Comparison of ENCODE assay signal across 10 mouse cellular contexts in genomic region chr15:82924679-82925425, GRCm38 (mm10).
DNase-seq lines count a peak whose midpoint lies in the region; ATAC-seq lines count a peak whose summit lies in the region.
"Had no signal": no experiment of that assay in that cellular context is flagged by ENCODE, and none has a peak within 500 bp of the region (broad histone marks: within the 10 kb centered on the region; RNA-seq: fewer than 3 reads in every experiment).

No protein-coding gene starts in this region.

- H3K27ac ChIP-seq in lung, embryonic 16.5 days (ENCODE audit: low read length), result peak overlapping the region; percentile 57
- H3K27ac ChIP-seq in embryonic facial prominence, embryonic 13.5 days, result peak overlapping the region; percentile 91
- H3K27ac ChIP-seq in intestine, embryonic 15.5 days, result peak overlapping the region; percentile 56; the same call in 1 of the 2 replicates
- peak overlapping the region; percentile 72 for H3K27ac ChIP-seq in neural tube, embryonic 15.5 days (replicated peaks)

- no peaks in the 10 kb centered on the region for H3K9me3 ChIP-seq in lung, embryonic 16.5 days (ENCODE audit: control insufficient read depth, low read length)
- no peaks in the 10 kb centered on the region for H3K9me3 ChIP-seq in embryonic facial prominence, embryonic 13.5 days
- no peaks in the 10 kb centered on the region for H3K9me3 ChIP-seq in intestine, embryonic 15.5 days
- H3K9me3 ChIP-seq in neural tube, embryonic 15.5 days (replicated peaks), result no peaks in the 10 kb centered on the region

- no peak overlapping the region for H3K4me3 ChIP-seq in lung, embryonic 16.5 days (ENCODE audit: low read length)
- H3K4me3 ChIP-seq in embryonic facial prominence, embryonic 13.5 days, result no peak overlapping the region
- H3K4me3 ChIP-seq in intestine, embryonic 15.5 days (replicated peaks), result no peak overlapping the region
- no peak overlapping the region for H3K4me3 ChIP-seq in neural tube, embryonic 15.5 days (replicated peaks)
- H3K4me3 ChIP-seq: myocyte had no signal

- H3K36me3 ChIP-seq in lung, embryonic 16.5 days (ENCODE audit: control insufficient read depth, insufficient read depth, low read length), result no peaks in the 10 kb centered on the region
- no peaks in the 10 kb centered on the region for H3K36me3 ChIP-seq in embryonic facial prominence, embryonic 13.5 days
- no peaks in the 10 kb centered on the region for H3K36me3 ChIP-seq in intestine, embryonic 15.5 days
- H3K36me3 ChIP-seq in neural tube, embryonic 15.5 days, result no peaks in the 10 kb centered on the region

- no peak overlapping the region; the same call in 1 of the 2 replicates for H3K9ac ChIP-seq in lung, embryonic 16.5 days (ENCODE audit: low read length)
- H3K9ac ChIP-seq in embryonic facial prominence, embryonic 13.5 days, result no peak overlapping the region
- no peak overlapping the region for H3K9ac ChIP-seq in intestine, embryonic 15.5 days
- H3K9ac ChIP-seq in neural tube, embryonic 15.5 days (replicated peaks), result peak overlapping the region; percentile 12; the same call in 1 of the 2 replicates

- H3K27me3 ChIP-seq in lung, embryonic 16.5 days (ENCODE audit: control insufficient read depth, insufficient read depth, low read depth, low read length), result peaks cover 3% of the 10 kb centered on the region; the same call in 1 of the 2 replicates
- H3K27me3 ChIP-seq in embryonic facial prominence, embryonic 13.5 days, result peaks cover 8% of the 10 kb centered on the region
- H3K27me3 ChIP-seq in intestine, embryonic 15.5 days (replicated peaks), result no peaks in the 10 kb centered on the region
- peaks cover 14% of the 10 kb centered on the region; the same call in 1 of the 2 replicates for H3K27me3 ChIP-seq in neural tube, embryonic 15.5 days (replicated peaks)

- peaks cover 77% of the 10 kb centered on the region for H3K4me1 ChIP-seq in lung, embryonic 16.5 days (replicated peaks; ENCODE audit: control insufficient read depth, insufficient read depth, low read length)
- peaks cover 96% of the 10 kb centered on the region for H3K4me1 ChIP-seq in embryonic facial prominence, embryonic 13.5 days
- peaks cover 89% of the 10 kb centered on the region for H3K4me1 ChIP-seq in intestine, embryonic 15.5 days (replicated peaks)
- H3K4me1 ChIP-seq in neural tube, embryonic 15.5 days, result peaks cover 98% of the 10 kb centered on the region

- 3% methylated on average over 11 of the region's 11 CpGs for WGBS in lung, embryonic 16.5 days
- WGBS in embryonic facial prominence, embryonic 13.5 days, result under 1% methylated on average over 11 of the region's 11 CpGs
- 2% methylated on average over 11 of the region's 11 CpGs for WGBS in intestine, embryonic 15.5 days
- WGBS in neural tube, embryonic 15.5 days, result under 1% methylated on average over 11 of the region's 11 CpGs

- ATAC-seq in lung, embryonic 16.5 days (ENCODE audit: low read depth), result no peak; the same call in 1 of the 2 replicates
- ATAC-seq in embryonic facial prominence, embryonic 13.5 days (ENCODE audit: insufficient number of reproducible peaks, insufficient read depth, low FRiP score, low TSS enrichment, low read depth), result no peak
- no peak for ATAC-seq in intestine, embryonic 15.5 days
- 0 out of 2 replicates have a peak, but pooled peaks have one; percentile 15 for ATAC-seq in neural tube, embryonic 15.5 days (ENCODE audit: low FRiP score)

- DNase-seq in lung, postnatal 14 days, result no peak
- DNase-seq in ovary, postnatal 10 days (ENCODE audit: low spot score), result no peak
- no peak for DNase-seq in right cerebral cortex, adult 2 months (ENCODE audit: low spot score in 2 of 2)
- DNase-seq in spleen, postnatal 10 days (ENCODE audit: low spot score in 2 of 2), result no peak
- DNase-seq: thymus, adult 18-20 months had no signal

- 0 out of 2 replicates have a peak overlapping the region, but pooled peaks have one; percentile 2 for H3K4me2 ChIP-seq in lung, embryonic 16.5 days (ENCODE audit: low read depth, low read length)
- H3K4me2 ChIP-seq in embryonic facial prominence, embryonic 13.5 days, result peak overlapping the region; percentile 47
- peak overlapping the region; percentile 17 for H3K4me2 ChIP-seq in intestine, embryonic 15.5 days (replicated peaks)
- peak overlapping the region; percentile 21 for H3K4me2 ChIP-seq in neural tube, embryonic 15.5 days
